Mouse (Mus musculus) C2C12 (cell line): Measurements from ENCODE around the gene Nrxn3.

Source experiments
- CTCF ChIP-seq: IDR thresholded peaks from one replicate; pipeline ENCODE4 v1.5.1; 2011; ENCODE audit not compliant: control insufficient read depth, insufficient read depth, insufficient read length
- MAX ChIP-seq: IDR thresholded peaks from one replicate; pipeline ENCODE4 v1.6.1; 2011; ENCODE audit warnings: mild to moderate bottlenecking, control low read depth

DNA sequence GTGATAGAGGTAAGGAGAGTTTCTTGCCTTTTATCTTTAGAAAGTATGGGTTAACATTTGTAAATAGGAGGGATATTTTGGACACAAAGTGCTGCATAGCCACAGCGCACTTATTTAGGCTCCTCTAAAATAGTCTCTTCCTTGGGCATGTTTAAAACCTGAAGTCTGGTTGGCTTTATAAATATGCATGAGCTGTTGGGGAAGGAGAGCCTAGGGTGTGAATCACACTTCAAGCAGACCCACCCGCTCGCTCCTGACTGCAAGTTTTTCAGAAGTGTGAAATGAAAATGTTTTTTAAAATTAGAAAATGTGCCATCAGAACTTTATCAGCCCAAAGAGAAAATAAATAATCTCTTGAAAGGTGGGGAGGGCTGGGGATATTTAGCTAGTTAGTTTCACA, 1001.4 kb downstream of the Nrxn3 start:
- TF ChIP-seq CTCF (no peak), MAX (no peak)
